Mouse (Mus musculus) intestine, postnatal 0 days (tissue): ENCODE measurements around the gene Cdc14a. TPM values are rescaled to one million over a fixed set of nuclear protein-coding genes. Genes with fewer than 3 reads are reported as not detected.

ENCODE experiments used
- ATAC-seq: fragments of 200-750 bp; cut with Nextera tagmentation; 2 replicates; pipeline ENCODE4 v1.8.0; 2017; ENCODE audit warnings: mild to moderate bottlenecking, moderate TSS enrichment, moderate library complexity
- H3K27ac ChIP-seq: fragments of 300-500 bp; sonication (generic); 2 replicates; pipeline ENCODE4 v1.5.1; 2014; ENCODE audit warnings: mild to moderate bottlenecking, low read depth, low read length, moderate library complexity
- H3K27me3 ChIP-seq: fragments of 300-500 bp; sonication (generic); replicated peaks from 2 replicates; pipeline ENCODE4 v1.6.1; 2014; ENCODE audit warnings: low read length, mixed read lengths; ENCODE audit not compliant: control insufficient read depth, insufficient read depth
- H3K36me3 ChIP-seq: fragments of 300-500 bp; sonication (generic); 2 replicates; pipeline ENCODE4 v1.6.1; 2014; ENCODE audit warnings: mild to moderate bottlenecking, moderate library complexity; ENCODE audit not compliant: control insufficient read depth, insufficient read depth
- H3K4me1 ChIP-seq: fragments of 300-500 bp; sonication (generic); replicated peaks from 2 replicates; pipeline ENCODE4 v1.6.1; 2014; ENCODE audit warnings: antibody characterized with exemption, low read length, mixed read lengths; ENCODE audit not compliant: control insufficient read depth, insufficient read depth
- H3K4me2 ChIP-seq: fragments of 300-500 bp; sonication (generic); replicated peaks from 2 replicates; pipeline ENCODE4 v1.6.1; 2014; ENCODE audit warnings: low read depth, mild to moderate bottlenecking, moderate library complexity
- H3K4me3 ChIP-seq: fragments of 300-500 bp; sonication (generic); 2 replicates; pipeline ENCODE4 v1.5.1; 2014; ENCODE audit warnings: low read depth, low read length
- H3K9ac ChIP-seq: fragments of 300-500 bp; sonication (generic); 2 replicates; pipeline ENCODE4 v1.6.1; 2014; ENCODE audit warnings: mild to moderate bottlenecking, low read depth, low read length
- H3K9me3 ChIP-seq: fragments of 300-500 bp; sonication (generic); 2 replicates; pipeline ENCODE4 v1.6.1; 2016; ENCODE audit warnings: mixed run types; ENCODE audit not compliant: control insufficient read depth
- CTCF ChIP-seq: sonication (generic); IDR thresholded peaks from 2 replicates; pipeline ENCODE4 v1.5.1; 2016; ENCODE audit warnings: low read depth, mild to moderate bottlenecking, control low read depth, antibody characterized with exemption, moderate library complexity
- WGBS: fragments of 180-500 bp; shearing (Covaris S2); extraction: QIAGEN DNeasy Blood & Tissue Kit; methylation state at CpG from one replicate; pipeline ENCODE4 v1.1.7; 2014; 5-methylcytosine and 5-hydroxymethylcytosine counted together
- polyA plus RNA-seq: library from polyadenylated mRNA; unstranded; fragments of >200 nt; fragmentation: Nextera tagmentation; extraction: Ambion mirVana; gene quantifications from 2 replicates; pipeline ENCODE4 v1.2.1, GENCODE M21; 2015

The Cdc14a gene
- polyA plus RNA-seq, 1 experiment from 2014 or later, result 6.6 TPM

DNA sequence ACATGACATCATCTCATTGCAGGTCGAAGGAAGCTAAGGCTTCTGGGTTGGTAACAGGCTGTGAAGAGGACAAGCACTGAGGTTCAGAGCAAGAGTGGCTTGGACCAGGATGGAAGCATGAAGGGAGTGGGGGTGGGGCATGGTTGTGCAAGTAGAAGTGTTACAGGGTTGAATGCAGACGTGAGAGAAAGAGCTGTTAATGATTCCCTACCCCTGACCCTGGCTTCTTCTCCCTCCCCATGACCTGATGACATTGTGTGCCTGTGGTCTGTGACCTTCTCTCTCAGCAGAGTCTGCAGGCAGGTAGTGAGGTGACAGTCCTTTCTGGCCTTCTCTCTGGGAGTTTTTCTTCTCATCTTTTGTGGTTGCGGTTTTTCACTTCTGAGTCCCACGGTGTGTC lies 187.0 kb downstream of the Cdc14a start:
- no peak for TF ChIP-seq CTCF
- H3K36me3 ChIP-seq, result no peaks in the 10 kb centered on the region
- no peak overlapping the region for H3K9ac ChIP-seq
- no peak overlapping the region for H3K27ac ChIP-seq
- no peaks in the 10 kb centered on the region for H3K4me1 ChIP-seq
- no peak overlapping the region for H3K4me2 ChIP-seq
- H3K4me3 ChIP-seq, result no peak overlapping the region
- no peak for ATAC-seq
- H3K27me3 ChIP-seq, result no peaks in the 10 kb centered on the region
- WGBS, result 79% methylated on average over 4 of the region's 4 CpGs
- H3K9me3 ChIP-seq, result no peaks in the 10 kb centered on the region

DNA sequence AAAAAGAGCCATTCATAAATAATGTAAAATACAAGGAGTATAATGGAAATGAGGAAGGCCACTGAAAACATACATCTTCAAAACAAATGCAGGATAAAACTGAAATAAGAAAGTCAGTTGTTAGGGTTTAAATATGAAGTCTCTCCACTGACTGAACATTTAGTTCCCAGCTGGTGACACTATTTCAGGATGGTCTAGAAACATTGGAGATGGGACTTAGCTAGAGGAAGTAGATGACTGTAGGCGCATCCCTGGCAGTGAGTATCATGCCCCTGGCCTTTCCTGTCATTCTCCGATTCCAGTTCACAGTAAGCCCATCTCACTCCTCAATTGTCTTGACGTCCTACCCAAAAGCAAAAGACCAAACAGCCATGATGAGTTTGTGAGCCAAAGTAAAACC lies 190.3 kb downstream of the Cdc14a start:
- Histone ChIP-seq H3K9me3 (no peaks in the 10 kb centered on the region), H3K4me1 (no peaks in the 10 kb centered on the region), H3K36me3 (no peaks in the 10 kb centered on the region), H3K4me3 (no peak overlapping the region), H3K27me3 (no peaks in the 10 kb centered on the region), H3K9ac (no peak overlapping the region), H3K27ac (no peak overlapping the region), H3K4me2 (no peak overlapping the region)
- TF ChIP-seq CTCF, result no peak
- ATAC-seq, result no peak
- WGBS, result 80% methylated on average over 3 of the region's 3 CpGs

DNA sequence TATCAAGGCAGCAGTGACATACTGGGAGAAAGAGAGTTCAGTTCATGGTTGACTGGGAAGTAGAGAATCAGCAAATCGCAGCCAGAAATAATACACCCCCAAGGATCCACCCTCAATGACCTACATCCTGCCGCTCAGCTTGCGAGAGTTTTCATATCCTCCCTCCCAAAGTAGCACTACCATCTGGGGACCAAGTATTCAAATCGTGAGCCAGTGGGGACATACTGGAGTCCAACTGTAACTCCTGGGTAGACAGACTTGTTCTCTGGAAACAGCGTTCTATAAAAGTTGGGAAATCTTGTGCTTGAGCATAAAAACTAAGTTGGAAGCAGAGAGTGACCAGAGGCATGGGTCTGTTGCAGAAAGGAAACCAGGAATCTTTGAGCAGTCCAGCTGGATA lies 191.1 kb downstream of the Cdc14a start:
- H3K9ac ChIP-seq, result no peak overlapping the region
- no peaks in the 10 kb centered on the region for H3K4me1 ChIP-seq
- ATAC-seq, result no peak
- H3K36me3 ChIP-seq, result no peaks in the 10 kb centered on the region
- H3K27me3 ChIP-seq, result no peaks in the 10 kb centered on the region
- no peak overlapping the region for H3K27ac ChIP-seq
- no peak for TF ChIP-seq CTCF
- WGBS, result 85% methylated on average over 5 of the region's 5 CpGs
- H3K4me2 ChIP-seq, result no peak overlapping the region
- H3K4me3 ChIP-seq, result no peak overlapping the region
- no peaks in the 10 kb centered on the region for H3K9me3 ChIP-seq

DNA sequence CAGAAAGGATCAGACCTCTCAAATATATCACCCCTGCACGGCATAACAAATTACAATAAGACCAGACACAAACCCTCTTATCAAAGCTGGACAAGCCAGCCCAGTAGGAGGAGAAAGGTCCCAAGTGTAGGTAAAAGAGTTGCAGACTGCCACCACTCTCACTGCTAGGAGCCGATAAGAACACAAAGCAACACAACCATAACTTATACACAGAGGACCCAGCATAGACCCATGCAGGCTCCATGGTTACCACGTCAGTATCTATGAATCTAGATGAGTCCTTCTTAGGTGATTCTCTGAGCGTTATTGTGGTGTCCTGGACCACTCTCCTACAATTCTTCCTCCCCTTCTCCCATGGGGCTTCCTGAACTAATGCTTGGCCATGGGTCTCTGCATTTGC lies 194.5 kb downstream of the Cdc14a start:
- Histone ChIP-seq H3K4me2 (no peak overlapping the region), H3K36me3 (no peaks in the 10 kb centered on the region), H3K27ac (no peak overlapping the region), H3K9ac (no peak overlapping the region), H3K4me1 (no peaks in the 10 kb centered on the region), H3K9me3 (no peaks in the 10 kb centered on the region), H3K27me3 (no peaks in the 10 kb centered on the region), H3K4me3 (no peak overlapping the region)
- TF ChIP-seq CTCF, result no peak
- ATAC-seq, result no peak
- 83% methylated on average over 4 of the region's 4 CpGs for WGBS

DNA sequence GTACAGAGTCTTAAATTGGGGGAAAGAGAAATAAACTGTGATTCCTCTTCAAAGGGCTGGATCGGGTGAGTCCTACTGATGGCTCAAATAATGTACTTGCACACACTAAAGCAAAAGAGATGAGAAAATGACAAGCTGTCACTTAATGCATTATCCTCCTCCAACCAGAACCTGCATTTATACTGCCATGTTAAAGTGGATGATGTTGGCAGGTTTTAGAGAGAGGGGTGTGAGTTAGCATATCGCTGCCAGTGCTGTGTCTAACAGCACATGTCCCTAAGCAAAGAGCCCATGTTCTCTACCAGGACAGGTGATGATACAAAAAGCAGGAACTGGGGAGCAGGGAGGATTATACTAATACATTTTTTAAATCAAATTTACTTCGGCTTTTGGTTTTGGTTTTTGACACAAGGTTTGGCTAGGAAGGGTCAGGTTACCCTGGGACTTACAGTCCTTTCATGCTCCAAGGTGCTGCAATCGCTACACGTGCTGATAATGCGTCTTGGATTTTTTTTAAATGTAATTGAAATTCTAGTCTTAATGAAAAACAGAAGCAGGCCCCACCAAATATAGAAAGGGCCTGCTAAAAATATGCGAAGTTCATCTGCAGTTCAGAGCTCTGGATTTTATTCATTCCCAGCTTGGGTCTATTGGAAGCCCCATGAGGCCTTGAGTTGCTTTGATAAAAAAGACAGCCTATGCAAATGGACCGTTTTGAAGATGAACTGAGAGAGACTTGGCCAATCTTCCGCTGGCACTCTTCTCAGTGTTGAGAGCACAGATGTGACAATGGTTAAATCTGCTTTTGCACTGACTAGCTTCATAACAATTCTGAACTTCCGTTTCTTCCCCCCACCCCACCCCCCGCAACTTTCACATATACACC lies 195.2 kb downstream of the Cdc14a start:
- TF ChIP-seq CTCF, result no peak
- H3K4me3 ChIP-seq, result no peak overlapping the region
- H3K4me1 ChIP-seq, result no peaks in the 10 kb centered on the region
- no peak overlapping the region for H3K27ac ChIP-seq
- no peak overlapping the region for H3K9ac ChIP-seq
- ATAC-seq, result no peak
- H3K36me3 ChIP-seq, result no peaks in the 10 kb centered on the region
- no peak overlapping the region for H3K4me2 ChIP-seq
- no peaks in the 10 kb centered on the region for H3K27me3 ChIP-seq
- WGBS, result 73% methylated on average over 11 of the region's 11 CpGs
- no peaks in the 10 kb centered on the region for H3K9me3 ChIP-seq

DNA sequence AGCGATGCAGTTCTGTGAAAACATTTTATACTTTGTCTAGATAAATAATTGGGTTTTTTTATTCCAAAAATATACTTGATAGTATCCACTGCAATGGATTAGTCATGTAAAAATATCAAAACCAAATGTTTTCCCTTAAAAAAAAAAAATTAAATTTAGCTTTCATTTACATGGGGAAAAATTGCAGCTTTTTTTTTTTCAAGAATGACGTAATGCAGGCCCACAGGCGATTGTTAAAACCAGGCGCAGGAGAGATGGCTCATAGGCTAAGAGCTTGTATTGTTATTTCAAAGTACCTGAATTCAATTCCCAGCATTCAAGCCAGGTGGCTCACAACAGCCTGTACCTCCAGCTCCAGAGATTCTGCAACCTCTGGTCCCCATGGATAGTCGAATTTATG lies 196.4 kb downstream of the Cdc14a start:
- Histone ChIP-seq H3K4me3 (no peak overlapping the region), H3K36me3 (no peaks in the 10 kb centered on the region), H3K9me3 (no peaks in the 10 kb centered on the region), H3K9ac (no peak overlapping the region), H3K27ac (no peak overlapping the region), H3K4me1 (no peaks in the 10 kb centered on the region), H3K4me2 (no peak overlapping the region), H3K27me3 (no peaks in the 10 kb centered on the region)
- no peak for ATAC-seq
- WGBS, result 70% methylated on average over 5 of the region's 5 CpGs
- no peak for TF ChIP-seq CTCF
